Mouse (Mus musculus): ENCODE measurements at regions not wholly inside any gene's neighbourhood (a gene's known extent, or its start where the extent isn't known, plus 50 kb on each side); places are given as distances from the start of the nearest gene placed in this dataset.

DNA sequence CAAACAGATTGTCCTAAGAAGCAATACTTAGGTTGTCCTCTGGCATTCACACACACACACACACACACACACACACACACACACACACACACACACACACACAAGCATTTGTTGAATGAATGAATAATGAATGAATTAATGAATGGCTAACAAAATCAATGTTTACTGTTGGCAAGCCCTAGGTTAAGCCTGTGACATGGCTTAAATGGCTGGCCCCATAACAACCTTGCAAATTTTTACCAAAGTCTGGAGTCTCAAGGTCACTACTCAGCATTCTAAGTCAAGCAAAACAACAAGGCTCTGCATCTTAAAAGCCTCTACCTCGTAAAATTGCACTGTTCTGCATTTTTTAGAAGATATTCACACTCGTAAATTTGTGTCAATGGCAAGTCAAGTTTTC lies 357.1 kb downstream of the Cdk5rap2 start:
- no peaks in the 10 kb centered on the region for H3K27me3 ChIP-seq (ENCODE audit: control insufficient read depth, insufficient read depth, low read length)
- H3K9me3 ChIP-seq (ENCODE audit: control insufficient read depth, low read length): no peaks in the 10 kb centered on the region
- H3K4me3 ChIP-seq (replicated peaks; ENCODE audit: low read length): no peak overlapping the region
- no peak for ATAC-seq (ENCODE audit: low FRiP score)
- no peak for DNase-seq (ENCODE audit: low spot score)
- H3K4me1 ChIP-seq (replicated peaks; ENCODE audit: control insufficient read depth, insufficient read depth, low read length): no peaks in the 10 kb centered on the region
- H3K4me2 ChIP-seq (replicated peaks): no peak overlapping the region
- no peak overlapping the region for H3K9ac ChIP-seq
- H3K27ac ChIP-seq: no peak overlapping the region
- H3K36me3 ChIP-seq (replicated peaks; ENCODE audit: control insufficient read depth, insufficient read depth): no peaks in the 10 kb centered on the region
- WGBS: 83% methylated on average over 2 of the region's 2 CpGs

- 77% methylated on average over 1 of the region's 1 CpGs for WGBS
- H3K27ac ChIP-seq: no peak overlapping the region
- ATAC-seq (ENCODE audit: low FRiP score) (no peak), DNase-seq (ENCODE audit: low spot score) (no peak)
- H3K4me2 ChIP-seq (replicated peaks): no peak overlapping the region
- no peak overlapping the region for H3K9ac ChIP-seq
- no peaks in the 10 kb centered on the region for H3K36me3 ChIP-seq (replicated peaks; ENCODE audit: control insufficient read depth, insufficient read depth)
- no peaks in the 10 kb centered on the region for H3K4me1 ChIP-seq (replicated peaks; ENCODE audit: control insufficient read depth, insufficient read depth, low read length)
- H3K9me3 ChIP-seq (ENCODE audit: control insufficient read depth, low read length): no peaks in the 10 kb centered on the region
- no peak overlapping the region for H3K4me3 ChIP-seq (replicated peaks; ENCODE audit: low read length)
- H3K27me3 ChIP-seq (ENCODE audit: control insufficient read depth, insufficient read depth, low read length): no peaks in the 10 kb centered on the region
Measured at GRCm38 (mm10) chr4:70038241-70038640, 372.0 kb downstream of the Cdk5rap2 start.

DNA sequence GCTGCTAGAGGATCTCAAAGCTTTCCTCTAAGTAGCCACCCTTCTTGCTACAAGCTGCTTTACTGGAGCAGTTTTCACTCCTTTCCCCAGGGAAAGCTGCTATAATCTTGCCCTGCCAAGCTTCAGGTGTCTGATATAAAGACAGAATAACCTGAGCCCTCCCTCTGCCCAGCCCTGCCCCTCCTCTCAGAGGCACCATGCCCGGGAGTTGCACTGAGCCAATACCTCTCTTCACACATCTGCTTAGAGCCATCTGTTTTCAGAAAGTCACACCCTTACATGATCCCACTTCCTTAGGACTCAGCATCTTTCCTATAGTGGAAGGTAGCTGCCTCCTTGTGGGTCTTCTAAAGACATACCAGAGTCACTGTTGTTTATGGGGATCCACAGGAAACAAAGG lies 374.3 kb downstream of the Cdk5rap2 start:
- DNase-seq (ENCODE audit: low spot score): no peak
- H3K4me2 ChIP-seq (replicated peaks): no peak overlapping the region
- H3K4me3 ChIP-seq (replicated peaks; ENCODE audit: low read length): no peak overlapping the region
- no peaks in the 10 kb centered on the region for H3K4me1 ChIP-seq (replicated peaks; ENCODE audit: control insufficient read depth, insufficient read depth, low read length)
- H3K36me3 ChIP-seq (replicated peaks; ENCODE audit: control insufficient read depth, insufficient read depth): no peaks in the 10 kb centered on the region
- WGBS: 79% methylated on average over 1 of the region's 1 CpGs
- H3K27me3 ChIP-seq (ENCODE audit: control insufficient read depth, insufficient read depth, low read length): no peaks in the 10 kb centered on the region
- no peaks in the 10 kb centered on the region for H3K9me3 ChIP-seq (ENCODE audit: control insufficient read depth, low read length)
- no peak for ATAC-seq (ENCODE audit: low FRiP score)
- H3K27ac ChIP-seq: no peak overlapping the region
- H3K9ac ChIP-seq: no peak overlapping the region

DNA sequence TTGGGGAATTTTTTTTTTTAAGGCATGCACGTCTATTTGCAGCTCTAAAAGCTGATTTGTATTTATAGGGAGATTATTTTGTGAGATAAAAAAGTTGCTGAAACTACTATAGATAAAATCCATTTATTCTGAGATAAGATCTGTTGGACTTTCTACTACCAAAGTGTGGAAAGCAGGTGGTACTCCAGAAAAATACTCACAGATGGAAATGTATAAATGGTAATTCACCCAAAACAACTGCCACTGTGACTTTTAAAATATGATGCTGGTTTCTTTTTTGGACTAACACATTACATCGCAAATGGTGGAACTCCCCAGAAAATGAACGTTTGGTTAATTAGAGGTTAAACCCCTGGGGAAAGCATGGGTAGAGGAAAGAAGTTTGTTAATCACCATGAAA lies 377.7 kb downstream of the Cdk5rap2 start:
- no peak overlapping the region for H3K4me2 ChIP-seq (replicated peaks)
- 50% methylated on average over 3 of the region's 3 CpGs for WGBS
- H3K4me3 ChIP-seq (replicated peaks; ENCODE audit: low read length): no peak overlapping the region
- 0 out of 2 replicates have a peak, but pooled peaks cover 5% of the 10 kb centered on the region for H3K9me3 ChIP-seq (ENCODE audit: control insufficient read depth, low read length)
- no peaks in the 10 kb centered on the region for H3K27me3 ChIP-seq (ENCODE audit: control insufficient read depth, insufficient read depth, low read length)
- H3K9ac ChIP-seq: no peak overlapping the region
- ATAC-seq (ENCODE audit: low FRiP score): no peak
- H3K36me3 ChIP-seq (replicated peaks; ENCODE audit: control insufficient read depth, insufficient read depth): no peaks in the 10 kb centered on the region
- H3K4me1 ChIP-seq (replicated peaks; ENCODE audit: control insufficient read depth, insufficient read depth, low read length): no peaks in the 10 kb centered on the region
- no peak for DNase-seq (ENCODE audit: low spot score)
- H3K27ac ChIP-seq: no peak overlapping the region

DNA sequence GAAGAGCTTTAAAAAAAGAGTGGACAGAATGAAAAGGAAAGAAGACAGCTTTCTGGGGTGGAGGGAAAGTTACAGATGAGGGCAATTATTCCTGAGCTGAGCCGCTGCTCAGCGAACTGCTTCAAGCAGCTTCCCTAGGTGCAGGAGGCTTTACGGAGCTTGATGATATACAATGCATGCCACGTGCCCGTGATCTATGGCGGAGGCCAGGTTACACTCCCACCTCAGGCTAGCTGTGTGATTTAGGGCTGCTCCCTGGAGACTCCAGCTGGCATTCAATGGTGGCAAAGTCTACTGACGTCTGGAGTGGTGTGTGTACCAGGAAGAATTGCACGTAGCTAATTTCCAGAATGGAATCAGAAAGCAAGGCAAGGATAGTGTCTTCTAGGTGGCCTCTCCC lies 383.4 kb downstream of the Cdk5rap2 start:
- H3K9me3 ChIP-seq (ENCODE audit: control insufficient read depth, low read length): 0 out of 2 replicates have a peak, but pooled peaks cover 5% of the 10 kb centered on the region
- H3K4me1 ChIP-seq (replicated peaks; ENCODE audit: control insufficient read depth, insufficient read depth, low read length): no peaks in the 10 kb centered on the region
- DNase-seq (ENCODE audit: low spot score) (no peak), ATAC-seq (ENCODE audit: low FRiP score) (no peak)
- no peaks in the 10 kb centered on the region for H3K27me3 ChIP-seq (ENCODE audit: control insufficient read depth, insufficient read depth, low read length)
- H3K4me2 ChIP-seq (replicated peaks): no peak overlapping the region
- H3K36me3 ChIP-seq (replicated peaks; ENCODE audit: control insufficient read depth, insufficient read depth): no peaks in the 10 kb centered on the region
- no peak overlapping the region for H3K27ac ChIP-seq
- H3K9ac ChIP-seq: no peak overlapping the region
- no peak overlapping the region for H3K4me3 ChIP-seq (replicated peaks; ENCODE audit: low read length)
- WGBS: 70% methylated on average over 8 of the region's 8 CpGs

DNA sequence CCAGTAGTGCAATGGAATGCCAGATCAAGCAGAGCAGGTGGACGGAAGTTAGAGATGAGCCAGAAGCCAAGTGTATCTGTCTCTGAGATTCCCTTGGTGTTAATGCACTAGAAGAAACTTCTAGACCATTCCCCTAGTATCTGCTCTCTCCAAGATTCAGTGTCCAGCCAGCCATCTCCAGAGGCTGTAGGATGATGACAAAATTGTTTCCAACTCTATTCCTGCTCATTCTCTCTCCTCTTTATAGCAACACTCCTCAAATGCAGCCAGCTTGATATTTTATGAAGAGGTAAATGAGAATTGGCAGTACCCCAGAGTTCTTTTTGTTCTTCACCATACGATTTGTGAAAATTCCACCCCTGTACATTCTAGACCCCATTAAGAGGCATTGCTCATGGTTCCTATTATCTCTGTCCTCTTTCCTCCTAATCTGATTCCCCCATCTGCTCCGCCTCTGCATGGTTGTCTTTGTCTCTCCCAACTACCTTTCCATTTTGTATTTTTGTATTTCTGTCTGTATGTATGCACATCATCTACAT lies 385.3 kb downstream of the Cdk5rap2 start:
- Histone ChIP-seq H3K27me3 (ENCODE audit: control insufficient read depth, insufficient read depth, low read length) (no peaks in the 10 kb centered on the region), H3K9ac (no peak overlapping the region), H3K4me3 (replicated peaks; ENCODE audit: low read length) (no peak overlapping the region), H3K36me3 (replicated peaks; ENCODE audit: control insufficient read depth, insufficient read depth) (no peaks in the 10 kb centered on the region), H3K27ac (no peak overlapping the region), H3K9me3 (ENCODE audit: control insufficient read depth, low read length) (0 out of 2 replicates have a peak, but pooled peaks cover 5% of the 10 kb centered on the region), H3K4me2 (replicated peaks) (no peak overlapping the region), H3K4me1 (replicated peaks; ENCODE audit: control insufficient read depth, insufficient read depth, low read length) (no peaks in the 10 kb centered on the region)
- ATAC-seq (ENCODE audit: low FRiP score) (no peak), DNase-seq (ENCODE audit: low spot score) (no peak)
- WGBS: 92% methylated on average over 3 of the region's 3 CpGs

GRCm38 (mm10) chr4:70020905-70021470 lies 389.3 kb downstream of the Cdk5rap2 start:
- no peak overlapping the region for H3K4me3 ChIP-seq (replicated peaks; ENCODE audit: low read length)
- 0 out of 2 replicates have a peak, but pooled peaks have one; percentile 34 for ATAC-seq (ENCODE audit: low FRiP score)
- 0 out of 2 replicates have a peak overlapping the region, but pooled peaks have one; percentile 11 for H3K27ac ChIP-seq
- no peak for DNase-seq (ENCODE audit: low spot score)
- no peaks in the 10 kb centered on the region for H3K9me3 ChIP-seq (ENCODE audit: control insufficient read depth, low read length)
- H3K9ac ChIP-seq: no peak overlapping the region
- H3K27me3 ChIP-seq (ENCODE audit: control insufficient read depth, insufficient read depth, low read length): no peaks in the 10 kb centered on the region
- no peak overlapping the region for H3K4me2 ChIP-seq (replicated peaks)
- 38% methylated on average over 6 of the region's 6 CpGs for WGBS
- H3K4me1 ChIP-seq (replicated peaks; ENCODE audit: control insufficient read depth, insufficient read depth, low read length): no peaks in the 10 kb centered on the region
- no peaks in the 10 kb centered on the region for H3K36me3 ChIP-seq (replicated peaks; ENCODE audit: control insufficient read depth, insufficient read depth)

GRCm38 (mm10) chr4:70012220-70012580 lies 398.0 kb downstream of the Cdk5rap2 start:
- H3K36me3 ChIP-seq (replicated peaks; ENCODE audit: control insufficient read depth, insufficient read depth): no peaks in the 10 kb centered on the region
- no peaks in the 10 kb centered on the region for H3K4me1 ChIP-seq (replicated peaks; ENCODE audit: control insufficient read depth, insufficient read depth, low read length)
- WGBS: 38% methylated on average over 6 of the region's 6 CpGs
- ATAC-seq (ENCODE audit: low FRiP score) (peak; percentile 62), DNase-seq (ENCODE audit: low spot score) (peak; percentile 32)
- H3K4me3 ChIP-seq (replicated peaks; ENCODE audit: low read length): no peak overlapping the region
- no peaks in the 10 kb centered on the region for H3K27me3 ChIP-seq (ENCODE audit: control insufficient read depth, insufficient read depth, low read length)
- no peak overlapping the region for H3K27ac ChIP-seq
- H3K9ac ChIP-seq: no peak overlapping the region
- H3K4me2 ChIP-seq (replicated peaks): no peak overlapping the region
- no peaks in the 10 kb centered on the region for H3K9me3 ChIP-seq (ENCODE audit: control insufficient read depth, low read length)

- Histone ChIP-seq H3K9me3 (ENCODE audit: control insufficient read depth, low read length) (no peaks in the 10 kb centered on the region), H3K27me3 (ENCODE audit: control insufficient read depth, insufficient read depth, low read length) (no peaks in the 10 kb centered on the region), H3K4me2 (replicated peaks) (no peak overlapping the region), H3K4me1 (replicated peaks; ENCODE audit: control insufficient read depth, insufficient read depth, low read length) (no peaks in the 10 kb centered on the region), H3K36me3 (replicated peaks; ENCODE audit: control insufficient read depth, insufficient read depth) (no peaks in the 10 kb centered on the region), H3K9ac (no peak overlapping the region), H3K27ac (no peak overlapping the region), H3K4me3 (replicated peaks; ENCODE audit: low read length) (no peak overlapping the region)
- ATAC-seq (ENCODE audit: low FRiP score): peak; percentile 60
- peak; percentile 41 for DNase-seq (ENCODE audit: low spot score)
- 88% methylated on average over 4 of the region's 4 CpGs for WGBS
Measured at GRCm38 (mm10) chr4:70011491-70012219, 398.6 kb downstream of the Cdk5rap2 start.

All from hindbrain, embryonic 14.5 days (tissue).